Mouse (Mus musculus) CD8-positive naive resting alpha-beta T cell, adult 2 months (primary cell): Measurements from ENCODE around the gene St6gal2.

Experiments used
- DNase-seq, 2 experiments: peaks; one replicate each; pipeline ENCODE4 v3.0.0; 2022; ENCODE audit warnings: low read depth in 2 of 2, low spot score in 2 of 2

St6gal2 gene

GRCm38 (mm10) chr17:55445250-55446184, at the start of gene St6gal2:
St6gal2 (plus strand) TSS chr17:55445382.
- no peak for DNase-seq

GRCm38 (mm10) chr17:55406043-55406442, 39.1 kb upstream of the St6gal2 start:
- no peak for DNase-seq

DNA sequence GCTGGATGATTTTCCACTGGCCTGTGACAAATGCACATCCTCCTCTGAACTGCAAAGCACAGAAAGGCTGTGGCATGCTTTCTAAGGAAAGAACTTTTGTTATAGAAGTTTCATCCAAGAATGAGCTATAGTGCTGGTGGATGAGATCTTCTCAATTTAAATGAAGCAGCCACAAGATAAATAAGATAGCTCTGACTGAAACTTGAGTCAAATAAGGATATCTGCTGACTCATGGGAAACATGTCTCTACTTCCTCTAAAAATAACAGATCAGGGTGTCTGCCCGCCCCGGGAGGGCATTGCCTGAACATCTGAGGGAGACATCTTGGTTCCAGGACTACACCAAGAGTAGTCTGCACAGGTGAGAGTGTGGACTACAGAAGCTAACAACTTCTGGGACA, 28.7 kb upstream of the St6gal2 start:
- DNase-seq: no peak

DNA sequence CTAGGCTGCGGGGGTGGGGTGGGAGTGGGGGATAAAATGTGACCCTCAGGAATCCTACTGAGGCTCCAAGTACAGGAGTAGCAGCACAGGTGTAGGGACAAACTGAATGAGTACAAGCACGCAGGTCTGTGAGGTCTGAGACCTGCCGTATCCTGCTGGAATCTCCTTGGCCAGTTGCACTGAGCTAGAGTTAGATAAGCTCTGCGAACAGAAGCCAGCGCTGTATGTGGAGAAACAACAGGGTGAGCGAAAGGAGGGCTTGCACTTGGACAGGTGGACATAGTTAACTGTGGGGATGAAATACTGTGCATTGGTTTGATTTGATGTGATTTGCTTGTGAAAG, 974 bp downstream of the St6gal2 start:
- no peak for DNase-seq

- no peak for DNase-seq
These were observed 1.5 kb downstream of the St6gal2 start for GRCm38 (mm10) chr17:55446698-55447097.

- DNase-seq: no peak
These were observed 5.8 kb downstream of the St6gal2 start for GRCm38 (mm10) chr17:55450943-55451342.

- no peak for DNase-seq
These were observed 9.3 kb downstream of the St6gal2 start for GRCm38 (mm10) chr17:55454487-55454886.

DNA sequence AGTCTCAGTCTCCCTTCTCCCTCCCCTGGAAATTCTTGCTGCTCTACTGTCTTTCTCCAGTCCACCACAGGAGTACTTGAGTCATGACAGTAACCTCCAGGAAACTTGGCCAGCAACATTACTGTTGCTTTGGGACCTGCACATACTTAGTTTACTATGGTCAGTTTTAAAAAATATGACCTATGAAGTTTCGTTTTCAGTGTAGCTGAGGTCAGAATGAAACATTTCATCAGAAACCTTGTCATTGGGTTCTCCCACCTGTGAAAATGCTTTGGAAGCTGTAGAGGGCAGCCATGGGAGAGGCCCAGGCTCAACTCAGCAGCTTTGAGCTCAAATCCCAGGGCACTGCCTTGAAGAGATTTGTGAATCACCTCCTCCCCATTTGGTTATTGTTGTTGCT, 15.0 kb downstream of the St6gal2 start:
- no peak for DNase-seq

DNA sequence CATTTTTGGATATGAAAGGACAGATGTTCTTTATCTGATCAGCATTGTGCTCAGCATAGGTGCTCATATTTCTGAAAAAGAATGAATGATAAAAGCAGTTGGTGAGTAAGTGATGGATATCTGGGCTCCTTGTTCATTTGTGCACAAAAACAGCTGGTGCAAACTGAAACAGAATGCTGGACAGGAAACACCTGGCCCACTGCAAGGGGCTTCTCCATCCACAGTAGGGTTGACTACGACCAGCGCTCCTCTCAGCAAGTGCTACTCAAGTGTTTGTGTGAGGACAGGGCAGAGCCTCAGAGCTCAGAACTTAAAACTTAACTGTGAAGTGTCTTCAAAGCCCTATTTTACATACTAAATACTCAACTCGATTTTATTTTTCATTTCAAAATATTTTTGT, 22.4 kb downstream of the St6gal2 start:
- DNase-seq: no peak

GRCm38 (mm10) chr17:55468963-55469362, 23.8 kb downstream of the St6gal2 start:
- no peak for DNase-seq

DNA sequence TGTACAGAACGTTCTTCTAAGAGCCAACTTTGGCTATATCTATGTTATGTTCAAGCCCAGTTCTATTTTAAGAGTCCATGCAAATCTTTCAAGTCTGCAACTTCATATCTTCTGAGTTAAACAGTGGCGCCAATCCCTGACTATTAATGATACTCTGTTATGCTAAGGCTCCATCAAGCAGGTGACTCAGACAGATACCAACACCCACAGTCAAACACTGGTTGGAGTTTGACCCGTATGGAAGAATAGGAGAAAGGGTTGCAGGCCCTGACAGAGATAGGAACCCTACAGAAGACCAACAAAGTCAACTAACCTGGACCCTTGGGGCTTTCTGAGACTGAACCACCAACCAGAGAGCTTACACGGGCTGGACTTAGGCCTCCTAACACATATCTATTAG, 30.8 kb downstream of the St6gal2 start:
- DNase-seq: no peak

GRCm38 (mm10) chr17:55477361-55477760, 32.2 kb downstream of the St6gal2 start:
- DNase-seq: no peak

- no peak for DNase-seq
These were observed 34.2 kb downstream of the St6gal2 start for GRCm38 (mm10) chr17:55479367-55479766.

- DNase-seq: no peak
These were observed 39.1 kb downstream of the St6gal2 start for GRCm38 (mm10) chr17:55484108-55484870.

DNA sequence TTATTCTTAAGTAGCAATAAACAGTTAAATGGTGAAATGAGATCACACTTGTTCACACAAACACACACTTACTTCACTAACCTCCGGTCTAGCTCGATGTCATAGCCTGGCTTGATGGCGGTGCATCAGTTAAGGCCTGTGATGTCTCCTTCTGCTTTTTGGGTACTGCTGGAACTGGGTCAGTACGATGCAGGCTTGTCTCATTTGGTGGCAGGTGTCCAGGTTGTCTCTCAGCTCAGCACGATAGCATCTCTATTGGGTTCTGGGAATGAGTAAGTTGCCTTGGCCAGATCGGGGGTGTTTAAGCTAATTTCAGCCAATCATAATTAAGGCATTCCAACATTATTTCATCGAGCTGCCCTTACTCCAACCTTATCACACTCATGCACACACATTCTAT, 86.7 kb downstream of the St6gal2 start:
- no peak for DNase-seq

- no peak for DNase-seq
These were observed 103.3 kb downstream of the St6gal2 start for GRCm38 (mm10) chr17:55548476-55548875.

GRCm38 (mm10) chr17:55561774-55562173, 116.6 kb downstream of the St6gal2 start:
- DNase-seq: no peak
